Mouse (Mus musculus) right cerebral cortex, postnatal 4 days (tissue): ENCODE measurements around the gene Zfp652.
A peak's percentile ranks its signal among the peaks of the same experiment; 100 is the strongest.

Experiments
- DNase-seq: peaks from one replicate; pipeline ENCODE4 v3.0.0-alpha.2; 2022

Zfp652 gene

DNA sequence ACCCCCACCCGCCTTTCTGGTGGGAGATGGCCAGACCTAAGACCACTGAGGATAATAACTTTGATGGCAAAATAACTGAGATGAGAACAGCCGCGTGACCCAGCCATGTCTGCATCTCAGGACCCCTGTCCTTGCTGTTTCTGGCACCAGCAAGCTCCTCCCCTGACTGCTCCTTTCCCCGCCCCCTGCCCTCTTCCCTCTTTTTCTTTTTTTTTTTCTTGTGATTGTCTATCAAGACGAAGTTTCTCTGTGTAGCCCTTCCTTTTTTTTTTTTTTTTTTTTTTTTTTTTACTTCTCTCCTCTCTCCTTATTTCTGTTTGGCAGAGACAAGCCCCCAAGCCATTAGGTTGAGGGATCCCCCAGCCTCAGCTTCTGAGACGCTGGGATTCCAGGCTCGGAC lies 98.4 kb downstream of the Zfp652 start:
- no peak for DNase-seq

DNA sequence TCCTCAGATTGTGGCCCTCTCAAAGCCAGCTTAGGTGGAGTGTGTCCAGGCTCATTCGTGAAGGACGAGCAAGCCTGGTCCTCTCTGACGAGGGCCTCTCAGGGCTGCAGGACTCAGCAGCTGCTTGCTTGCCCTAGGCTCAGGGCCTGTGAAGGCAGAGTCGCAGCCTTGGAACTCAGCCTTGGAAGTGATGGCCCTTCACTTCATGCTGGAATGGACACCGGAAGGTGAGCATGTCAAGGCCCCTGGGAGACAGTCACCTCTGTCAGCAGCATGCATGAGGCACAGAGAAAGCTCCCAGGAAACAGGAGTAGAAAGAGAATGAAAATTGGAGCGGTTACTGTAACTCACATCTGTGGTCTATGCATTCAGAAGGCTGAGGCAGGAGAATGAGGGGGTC lies 99.3 kb downstream of the Zfp652 start:
- DNase-seq = no peak

DNA sequence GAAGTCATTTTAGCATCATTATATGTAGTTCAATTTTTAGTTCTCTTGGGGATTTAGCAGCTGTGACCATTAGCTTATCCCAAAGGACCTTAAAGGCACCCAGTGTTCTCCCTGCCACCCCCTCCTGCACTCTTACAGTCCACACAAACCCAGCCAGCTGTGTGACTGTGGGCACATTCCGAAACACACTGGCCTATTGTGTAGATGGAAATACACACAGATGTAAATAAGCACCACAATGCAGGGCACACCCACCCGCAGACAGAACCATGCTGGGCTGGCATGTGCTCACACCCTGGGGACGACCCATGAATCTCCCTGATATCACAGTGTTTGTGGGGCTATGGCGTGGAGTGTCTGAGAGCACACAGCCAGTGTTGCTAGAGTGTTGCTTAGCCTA lies 99.8 kb downstream of the Zfp652 start:
- no peak for DNase-seq

DNA sequence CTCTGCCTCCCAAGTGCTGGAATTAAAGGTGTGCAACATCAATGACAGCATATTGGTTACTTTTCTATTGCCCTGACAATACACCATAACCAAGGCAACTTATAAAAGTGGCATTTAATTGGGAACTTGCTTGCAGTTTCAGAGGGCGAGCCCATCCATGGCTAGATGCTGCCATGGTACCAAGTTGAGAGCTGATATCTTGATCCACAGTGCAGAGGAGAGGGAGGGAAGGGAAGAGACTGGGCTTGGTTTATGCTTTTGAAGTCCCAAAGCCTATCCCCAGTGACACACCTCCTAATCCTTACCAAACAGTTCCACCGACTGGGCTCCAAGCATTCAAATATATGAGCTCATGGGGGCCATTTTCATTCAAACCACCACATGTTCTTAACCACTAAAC lies 101.6 kb downstream of the Zfp652 start:
- no peak for DNase-seq

DNA sequence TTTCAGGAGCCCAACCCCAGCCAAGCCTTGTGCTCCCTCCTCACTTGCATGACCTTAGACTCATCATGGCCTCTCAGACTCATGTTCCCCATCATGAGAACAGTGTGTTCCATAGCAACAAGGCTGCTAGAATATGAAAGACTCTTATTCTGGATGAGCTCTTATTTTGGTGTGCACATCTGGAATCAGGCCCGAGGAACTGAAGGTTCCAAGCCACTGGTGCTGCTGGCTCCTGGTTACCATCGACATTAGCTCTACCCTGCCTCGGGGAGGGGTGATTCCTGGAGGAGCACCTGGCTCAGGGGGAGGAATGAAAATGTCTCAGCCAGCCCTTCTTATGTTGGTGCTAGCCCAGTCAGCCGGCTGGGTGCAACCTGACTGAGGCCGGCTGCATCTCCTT lies 102.4 kb downstream of the Zfp652 start:
- DNase-seq = no peak

DNA sequence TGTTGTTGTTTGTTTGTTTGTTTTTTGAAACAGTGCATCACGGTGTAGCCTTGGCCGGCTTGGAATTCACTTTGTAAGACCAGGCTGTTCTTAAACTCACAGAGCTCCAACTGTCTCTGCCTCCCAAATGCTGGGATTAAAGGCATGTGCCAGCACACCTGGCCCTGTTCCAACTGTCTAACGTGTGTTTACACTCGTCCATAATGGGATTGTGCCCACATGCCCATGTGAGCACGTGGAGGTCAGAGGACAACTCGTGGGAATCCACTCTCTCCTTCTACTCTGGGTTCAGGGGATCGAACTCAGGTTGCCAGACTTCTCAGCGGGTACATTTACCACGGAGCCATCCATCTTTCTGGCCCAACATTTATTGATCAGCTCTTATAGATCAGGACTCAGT lies 102.9 kb downstream of the Zfp652 start:
- no peak for DNase-seq

DNA sequence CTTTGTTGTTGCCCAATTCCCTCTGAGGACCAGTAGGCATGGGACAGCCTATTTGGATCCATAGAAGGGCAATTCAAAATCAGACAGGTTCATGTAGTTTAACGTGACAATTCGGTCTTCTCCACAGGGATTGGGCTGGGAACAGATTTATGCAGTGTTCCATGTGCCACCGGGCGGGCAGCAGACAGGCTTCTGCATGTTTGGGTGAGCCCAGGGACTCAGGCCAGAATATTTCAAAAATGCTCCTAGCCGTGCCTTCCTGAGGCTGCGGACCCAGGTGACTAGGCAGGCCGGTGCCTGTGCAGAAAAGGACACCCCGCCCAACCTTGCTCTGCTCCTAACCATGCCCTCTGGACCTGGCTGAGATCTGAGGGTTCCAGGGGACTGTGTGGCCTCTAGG lies 106.7 kb downstream of the Zfp652 start:
- no peak for DNase-seq

DNA sequence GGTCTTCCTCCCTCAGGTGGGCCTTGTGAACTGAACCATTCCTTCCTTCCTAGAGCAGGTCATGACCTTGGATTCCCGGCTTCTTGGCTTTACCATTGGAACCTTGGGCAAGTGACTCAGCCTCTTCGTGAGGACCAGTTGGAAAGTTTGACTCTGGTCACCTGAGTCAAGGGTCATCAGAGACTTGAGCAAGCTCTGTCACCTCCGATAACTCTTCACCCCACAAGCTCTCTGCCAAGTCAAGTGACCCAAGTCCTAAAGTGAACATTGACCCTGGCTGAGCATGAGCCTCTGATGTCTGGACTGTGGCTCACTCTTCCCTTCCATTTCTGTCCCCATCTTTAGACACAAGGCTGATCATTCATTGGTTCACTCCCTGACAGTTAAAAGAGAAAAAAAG lies 109.0 kb downstream of the Zfp652 start:
- DNase-seq = no peak

DNA sequence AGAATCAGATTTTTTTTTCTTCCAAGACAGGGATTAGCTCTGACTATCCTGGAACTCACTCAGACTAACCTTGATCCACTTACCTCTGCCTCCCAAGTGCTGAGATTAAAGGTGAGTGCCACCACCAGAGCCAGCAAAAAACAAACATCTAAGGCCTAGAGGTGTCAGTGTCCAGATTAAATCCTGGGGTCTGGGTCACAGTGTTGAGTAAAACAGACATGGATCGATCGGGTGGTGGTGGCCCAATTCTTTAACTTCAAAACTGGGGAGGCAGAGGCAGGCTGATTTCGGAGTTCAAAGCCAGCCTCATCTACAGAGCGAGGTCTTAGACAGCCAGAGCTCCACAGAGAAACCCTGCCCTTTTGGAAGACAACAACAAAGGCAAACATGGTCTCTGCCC lies 110.0 kb downstream of the Zfp652 start:
- DNase-seq = no peak

DNA sequence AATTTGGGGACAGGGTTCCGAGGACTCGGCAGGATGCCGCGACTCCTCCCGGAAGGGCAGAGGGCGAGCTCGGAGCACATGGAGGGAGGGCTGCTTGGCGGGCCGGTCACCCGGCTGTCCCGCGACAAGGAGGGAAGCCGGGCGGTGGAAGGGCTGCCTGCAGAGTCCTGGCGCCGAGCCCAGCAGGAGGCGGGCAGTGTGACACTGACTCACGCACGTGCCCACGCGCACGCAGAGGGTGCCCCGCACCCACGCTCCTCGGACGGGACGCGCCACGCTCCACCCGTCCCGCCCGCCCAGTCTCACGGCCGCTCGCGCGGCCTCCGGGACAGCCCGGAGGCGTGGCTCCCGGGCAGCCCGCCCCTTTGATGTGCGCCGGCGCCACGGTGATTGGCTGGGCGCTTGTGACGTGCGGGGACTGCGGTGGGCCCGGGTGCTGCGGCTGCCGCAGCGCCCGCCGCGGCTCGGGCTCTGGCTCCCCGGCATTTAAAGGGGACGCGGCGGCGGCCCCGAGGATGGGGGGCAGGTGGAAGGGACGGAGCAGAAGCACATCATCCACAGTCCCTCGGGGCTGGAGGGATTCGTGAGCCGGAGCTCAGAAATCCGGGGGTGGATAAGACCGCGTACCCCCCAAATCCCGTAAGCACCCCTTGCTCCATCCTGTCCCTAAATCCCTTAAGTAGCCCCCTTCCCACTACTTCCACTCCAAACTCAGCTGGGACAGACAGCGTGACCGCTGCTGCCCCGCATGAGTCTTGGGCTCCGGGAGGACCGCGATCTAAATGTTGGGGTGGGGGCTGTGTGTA lies 111.8 kb downstream of the Zfp652 start, which contains the start of gene Phospho1:
TSS of gene Phospho1 (plus strand) at position 429 of the 806 bp plus-strand sequence.
- peak; percentile 86 for DNase-seq

DNA sequence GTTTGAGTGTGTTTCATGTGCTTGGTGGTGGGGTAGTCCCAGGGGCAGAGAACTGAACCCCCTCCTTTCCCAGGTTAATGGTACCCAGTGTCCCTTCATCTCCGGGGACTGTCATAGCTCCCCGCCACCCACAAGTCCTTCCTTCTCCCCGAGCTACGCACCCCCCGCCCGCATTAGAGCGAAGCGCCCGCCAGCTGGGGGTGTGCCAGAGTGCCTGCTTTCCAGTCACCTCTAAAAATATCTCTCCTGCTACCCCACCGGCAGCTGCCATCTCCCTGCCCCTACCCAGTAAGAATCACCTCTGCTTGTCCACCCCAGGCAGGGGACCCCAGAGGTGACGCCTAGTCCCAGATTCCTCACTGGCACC lies 112.4 kb downstream of the Zfp652 start:
- DNase-seq = peak; percentile 60

DNA sequence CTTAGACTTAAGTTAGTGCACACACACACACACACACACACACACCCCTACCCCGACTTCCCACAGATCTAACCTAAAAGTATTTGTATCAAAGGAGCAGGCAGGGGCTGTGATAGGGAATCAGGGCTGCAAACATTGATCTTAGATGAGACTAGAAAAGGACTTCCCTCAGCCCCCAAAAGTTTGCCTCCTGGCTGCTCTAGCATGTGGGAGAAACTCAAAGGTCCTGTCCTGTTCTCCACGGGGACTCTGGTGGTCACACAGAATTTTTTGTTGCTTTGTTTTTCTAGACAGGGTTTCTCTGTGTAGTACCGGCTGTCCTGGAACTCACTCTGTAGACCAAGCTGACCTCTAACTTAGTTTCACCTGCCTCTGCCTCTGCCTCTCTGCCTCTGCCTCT lies 113.2 kb downstream of the Zfp652 start:
- no peak for DNase-seq

DNA sequence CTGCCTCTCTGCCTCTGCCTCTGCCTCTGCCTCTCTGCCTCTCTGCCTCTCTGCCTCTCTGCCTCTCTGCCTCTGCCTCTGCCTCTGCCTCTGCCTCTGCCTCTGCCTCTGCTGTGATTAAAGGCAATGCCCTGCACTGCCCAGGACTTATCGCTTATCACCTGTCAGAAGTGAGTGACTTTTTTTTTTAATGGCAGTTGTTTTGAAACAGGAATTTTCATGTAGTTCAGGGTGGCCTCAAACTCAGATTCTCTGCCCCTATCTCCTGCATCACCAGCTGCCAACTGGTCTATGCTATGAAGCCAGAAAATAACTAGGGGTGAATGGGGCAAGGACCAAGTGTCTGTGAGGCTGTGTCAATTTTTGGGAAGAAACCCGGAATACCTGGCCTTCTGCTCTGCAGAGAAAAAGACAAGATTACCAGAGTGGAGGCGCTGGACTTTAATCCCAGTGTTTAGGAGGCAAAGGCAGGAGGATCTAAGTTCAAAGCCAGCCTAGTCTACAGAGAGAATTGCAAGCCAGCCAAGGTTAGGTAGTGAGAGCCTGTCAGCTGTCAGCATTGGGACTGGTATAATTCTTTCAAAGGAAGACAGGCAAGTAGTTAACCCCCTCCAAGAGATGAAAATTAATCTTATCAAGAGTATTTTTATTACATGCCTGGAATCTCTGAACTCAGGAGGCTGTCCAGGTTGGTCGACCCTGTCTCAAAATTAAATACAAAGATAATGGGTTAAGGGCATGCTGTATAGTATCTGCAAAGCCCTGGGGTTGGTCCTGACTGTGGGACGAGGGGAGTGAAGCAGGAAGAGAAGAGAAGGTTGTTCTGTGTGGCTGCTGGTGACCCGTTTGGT lies 114.1 kb downstream of the Zfp652 start:
- DNase-seq = no peak

DNA sequence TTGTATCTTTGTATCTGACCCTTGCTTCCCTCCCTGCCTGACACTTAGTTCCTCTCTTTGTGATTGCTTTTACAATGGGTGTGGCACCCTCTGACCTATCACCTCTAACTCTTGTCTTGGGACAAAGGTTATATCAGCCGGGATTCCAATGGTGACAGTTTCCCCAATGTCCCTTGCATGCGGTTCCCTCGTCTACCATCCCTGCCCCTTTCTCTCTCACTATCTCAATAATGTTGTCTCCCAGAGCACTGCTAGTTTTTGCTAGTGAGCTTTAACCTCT lies 114.6 kb downstream of the Zfp652 start:
- DNase-seq = no peak

DNA sequence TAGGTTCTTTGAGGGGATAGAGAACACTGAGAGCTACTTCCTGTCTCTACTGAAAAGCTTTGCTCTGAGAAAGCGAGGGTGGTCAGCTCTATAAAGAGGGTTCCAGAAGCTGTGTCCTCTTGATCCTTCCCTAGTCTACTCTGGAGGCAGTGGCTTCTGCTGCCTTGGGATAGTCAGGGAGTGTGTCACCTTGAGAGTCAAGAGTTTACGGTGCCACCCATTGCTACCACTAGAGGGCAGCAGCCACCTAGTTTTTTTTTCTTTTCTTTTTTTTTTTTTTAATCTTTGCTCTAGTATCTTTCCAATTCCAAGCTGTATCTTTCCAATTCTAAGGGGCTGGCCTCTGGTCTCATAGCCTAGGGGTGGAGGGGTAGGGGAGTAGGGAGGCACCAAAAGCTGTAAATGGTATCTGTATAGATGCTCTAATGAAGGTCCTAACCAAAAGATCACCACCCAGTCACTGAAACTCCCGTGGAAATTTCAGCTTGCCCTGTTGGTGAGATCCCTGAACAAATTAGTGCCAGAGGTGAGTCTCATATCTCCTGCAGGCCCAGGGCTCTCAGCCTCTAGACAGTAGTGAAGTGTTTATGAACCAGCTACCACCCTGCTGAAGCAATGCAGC lies 115.1 kb downstream of the Zfp652 start:
- peak; percentile 79 for DNase-seq

DNA sequence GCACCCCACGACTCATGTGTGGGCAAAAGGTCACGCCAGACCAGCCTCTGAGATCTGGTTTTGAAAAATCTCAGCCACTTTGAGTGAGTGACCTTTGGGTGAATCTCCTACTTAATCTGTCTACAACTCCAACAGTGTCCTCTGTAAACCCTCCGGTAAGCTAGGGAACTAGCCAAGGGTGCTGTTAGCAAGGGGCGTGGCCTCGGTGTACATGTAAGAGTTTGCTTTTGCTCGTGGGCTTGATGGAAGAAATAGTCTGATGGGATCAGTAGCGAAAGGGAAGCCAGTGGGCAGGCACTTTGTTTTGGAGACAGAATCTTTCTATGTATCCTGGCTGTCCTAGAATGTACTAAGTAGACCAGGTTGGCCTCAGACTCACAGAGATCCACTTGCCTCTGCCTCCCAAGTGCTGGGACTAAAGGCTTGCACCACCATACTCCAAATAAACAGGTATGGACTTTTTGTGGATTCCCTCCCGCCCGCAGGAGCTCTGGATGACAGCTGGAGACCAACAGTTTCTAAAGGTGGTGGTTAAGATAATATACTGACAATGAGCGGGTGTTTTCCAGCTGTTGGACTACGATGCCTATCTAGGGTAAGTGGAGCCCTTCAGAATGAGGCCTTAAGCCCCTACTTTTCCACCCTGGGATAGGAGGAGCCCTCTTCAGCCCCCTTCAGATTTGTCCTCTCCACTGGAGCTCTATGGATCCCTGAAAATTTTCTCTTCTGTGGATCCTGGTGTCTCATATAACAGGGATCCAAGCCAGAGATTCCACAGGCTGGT lies 115.9 kb downstream of the Zfp652 start:
- DNase-seq = no peak

DNA sequence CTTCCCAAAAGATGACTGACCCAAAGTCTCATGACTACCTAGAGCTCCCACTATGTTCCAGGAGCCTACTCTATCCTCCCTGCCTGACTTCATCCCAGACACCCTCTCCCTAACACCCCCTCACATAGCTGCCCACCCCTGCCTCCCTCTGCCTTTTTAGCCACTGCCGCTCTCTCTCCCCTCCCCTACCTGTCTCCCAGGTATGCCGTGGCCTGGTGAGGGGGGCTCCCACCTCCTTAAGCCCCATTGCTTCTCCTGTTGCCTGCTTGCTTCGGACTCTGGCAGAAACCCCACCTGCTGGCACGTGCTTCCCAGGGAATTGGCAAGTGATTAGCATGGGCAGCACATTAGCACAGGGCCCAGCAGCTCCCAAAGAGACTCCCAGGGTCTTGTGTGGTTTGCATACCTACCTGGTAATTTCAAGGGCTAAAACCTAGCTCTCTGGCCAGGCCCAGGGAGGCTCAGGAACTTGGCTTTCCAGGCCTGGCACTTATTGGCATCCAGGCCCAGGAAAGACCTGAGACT lies 117.1 kb downstream of the Zfp652 start:
- DNase-seq = no peak

DNA sequence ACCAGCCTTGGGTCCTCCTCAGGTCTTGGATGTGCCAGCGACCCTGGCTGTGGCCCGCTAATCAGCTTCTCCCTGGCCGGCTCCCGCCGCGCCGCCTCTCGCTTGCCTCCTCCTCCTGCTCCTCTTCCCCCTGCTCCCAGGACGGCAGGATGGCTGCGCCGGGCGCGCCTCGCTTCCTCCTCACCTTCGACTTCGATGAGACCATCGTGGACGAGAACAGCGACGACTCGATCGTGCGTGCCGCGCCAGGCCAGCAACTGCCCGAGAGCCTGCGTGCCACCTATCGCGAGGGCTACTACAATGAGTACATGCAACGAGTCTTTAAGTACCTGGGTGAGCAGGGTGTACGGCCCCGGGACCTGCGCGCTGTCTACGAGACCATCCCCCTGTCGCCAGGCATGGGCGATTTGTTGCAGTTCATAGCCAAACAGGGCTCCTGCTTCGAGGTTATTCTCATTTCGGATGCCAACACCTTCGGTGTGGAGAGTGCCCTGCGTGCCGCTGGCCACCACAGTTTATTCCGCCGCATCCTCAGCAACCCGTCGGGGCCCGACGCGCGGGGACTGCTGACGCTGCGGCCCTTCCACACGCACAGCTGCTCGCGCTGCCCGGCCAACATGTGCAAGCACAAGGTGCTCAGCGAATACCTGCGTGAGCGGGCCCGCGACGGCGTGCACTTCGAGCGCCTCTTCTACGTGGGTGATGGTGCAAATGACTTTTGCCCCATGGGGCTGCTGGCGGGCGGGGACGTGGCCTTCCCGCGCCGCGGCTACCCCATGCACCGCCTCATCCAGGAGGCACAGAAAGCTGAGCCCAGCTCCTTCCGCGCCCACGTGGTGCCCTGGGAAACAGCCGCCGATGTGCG lies 118.2 kb downstream of the Zfp652 start:
- no peak for DNase-seq

DNA sequence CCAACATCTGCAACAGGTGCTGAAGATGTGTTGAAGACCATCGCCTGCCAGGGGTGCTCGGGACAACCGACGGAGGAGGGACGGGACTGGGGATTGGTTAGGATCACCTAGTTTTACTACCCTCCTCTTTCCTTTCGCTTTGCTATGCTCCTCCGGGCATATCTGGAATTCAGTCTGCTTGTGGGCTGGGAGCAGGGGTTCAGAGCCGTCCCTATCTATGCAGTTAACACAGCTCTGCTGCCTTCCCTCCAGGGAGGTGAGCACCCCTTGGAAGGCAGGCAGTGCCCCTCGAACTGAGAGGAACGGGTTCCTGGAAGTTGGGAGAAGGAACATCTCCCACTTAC lies 118.8 kb downstream of the Zfp652 start:
- DNase-seq = no peak

DNA sequence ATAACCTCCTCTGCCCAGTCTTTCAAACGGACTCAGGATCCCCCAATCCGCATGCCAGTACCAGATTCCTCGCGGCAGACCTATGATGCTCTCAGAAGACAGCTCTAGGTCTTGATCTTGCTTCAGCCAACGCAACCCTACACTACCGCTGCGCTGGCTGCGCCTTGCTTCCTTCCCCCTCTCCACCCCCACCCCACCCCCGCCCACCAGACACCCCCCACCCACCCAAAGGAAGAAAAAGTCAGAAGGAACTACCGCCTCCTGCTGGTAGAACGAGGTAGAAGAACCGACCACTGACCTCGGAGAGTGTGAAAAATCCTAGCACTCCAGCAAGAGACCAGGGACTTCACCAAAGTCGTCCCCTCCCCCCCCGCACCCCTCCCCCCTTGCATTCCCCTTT lies 119.2 kb downstream of the Zfp652 start:
- no peak for DNase-seq

DNA sequence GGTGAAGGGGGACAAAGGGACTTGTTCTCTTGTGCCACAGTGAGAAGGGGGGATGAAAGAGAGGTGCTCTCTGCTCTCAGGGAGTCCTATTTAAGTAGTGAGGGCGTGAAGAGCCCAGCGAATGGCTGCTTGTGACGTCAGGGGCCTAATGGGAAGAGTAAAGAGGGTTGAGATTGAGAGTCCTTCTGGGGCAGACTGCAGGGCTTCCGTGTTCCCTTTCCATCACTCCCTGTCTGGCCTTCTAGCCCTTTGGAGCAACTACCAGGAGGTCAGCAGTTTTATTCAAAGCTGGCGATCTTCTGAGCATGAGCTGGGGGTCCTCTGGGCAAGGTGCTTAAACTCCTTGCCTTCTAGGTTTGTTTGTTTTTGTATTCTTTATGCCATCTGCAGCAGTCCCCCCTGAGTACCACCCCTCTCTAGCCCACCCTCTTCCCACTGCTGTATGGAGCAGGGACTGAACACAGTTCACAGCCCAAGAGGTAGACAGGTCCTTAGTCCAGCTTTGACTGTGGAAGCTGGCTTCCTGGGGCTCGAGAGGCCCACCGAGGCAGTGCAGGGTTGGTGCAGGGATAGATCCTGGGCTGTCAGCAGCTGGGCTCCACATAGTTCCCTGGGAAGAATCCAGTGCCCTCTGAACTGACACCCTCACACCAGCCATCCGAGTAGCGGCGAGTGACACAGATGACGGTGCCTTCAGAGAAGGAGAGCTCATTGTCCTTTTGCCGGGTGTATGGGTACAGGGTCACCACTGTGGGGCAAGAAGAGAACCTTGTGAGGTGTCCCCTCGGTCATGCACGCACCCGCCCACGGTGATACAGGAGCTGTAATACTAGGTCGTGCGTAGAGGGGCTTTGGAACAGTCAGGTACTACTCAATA lies 119.9 kb downstream of the Zfp652 start:
- no peak for DNase-seq
